Mouse (Mus musculus): ENCODE data around the gene Cd302.

Gene Cd302

DNA sequence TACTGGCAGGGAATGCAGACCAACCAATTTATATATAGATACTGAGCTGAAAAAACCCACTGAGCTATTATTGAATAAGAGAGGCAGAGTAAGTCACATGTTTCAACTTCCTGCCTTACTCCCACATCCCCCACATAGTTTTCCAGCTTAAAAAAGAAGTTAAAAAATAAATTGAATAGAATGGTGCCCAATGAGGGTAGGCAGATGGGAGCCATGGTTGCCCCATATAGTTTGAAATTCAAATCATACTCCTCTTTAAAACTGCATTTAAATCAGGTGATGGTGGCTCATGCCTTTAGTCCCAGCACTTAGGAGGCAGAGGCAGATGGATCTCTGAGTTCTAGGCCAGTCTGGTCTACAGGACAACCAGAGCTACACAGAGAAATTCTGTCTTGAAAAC is 30.8 kb downstream of the Cd302 start:
- peak; percentile 93 for ATAC-seq (ENCODE audit: low TSS enrichment)

DNA sequence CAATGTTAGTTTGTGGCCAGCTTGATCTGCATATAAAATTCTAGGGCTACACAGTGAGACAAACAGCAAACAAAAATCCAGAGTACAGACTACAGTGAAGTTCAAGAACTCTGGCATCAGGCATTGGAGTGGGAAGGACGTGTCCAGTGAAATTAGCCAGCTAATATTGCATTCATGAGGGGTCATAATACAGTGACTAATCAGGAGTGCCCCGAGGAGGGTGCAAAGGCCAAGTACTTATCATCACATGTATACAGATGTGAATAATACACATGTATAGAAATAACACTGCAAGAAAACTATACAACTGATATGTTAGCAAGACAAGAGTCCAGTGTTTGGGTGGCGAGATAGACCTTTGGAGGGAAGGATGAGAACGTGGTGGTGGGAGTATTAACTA is 31.5 kb downstream of the Cd302 start:
- ATAC-seq (ENCODE audit: low TSS enrichment): no peak

DNA sequence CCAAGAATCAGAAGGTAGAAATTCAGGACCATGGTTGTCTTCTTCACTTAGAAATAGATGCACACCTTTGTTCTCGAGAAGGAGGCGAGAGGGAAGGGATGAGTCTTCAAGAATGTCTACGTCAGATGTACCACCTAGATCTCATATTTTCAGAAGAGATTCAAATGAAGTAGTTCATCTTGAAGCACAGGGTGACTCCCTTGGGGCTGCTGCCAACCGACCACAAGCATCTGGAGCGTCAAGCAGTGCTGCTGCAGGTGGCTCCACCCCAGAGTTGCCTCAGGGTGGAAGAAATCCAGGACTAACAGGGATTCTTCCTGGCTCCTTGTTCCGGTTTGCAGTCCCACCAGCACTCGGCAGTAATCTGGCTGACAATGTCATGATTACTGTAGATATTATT is 49.8 kb downstream of the Cd302 start:
- ATAC-seq (ENCODE audit: low TSS enrichment): no peak

DNA sequence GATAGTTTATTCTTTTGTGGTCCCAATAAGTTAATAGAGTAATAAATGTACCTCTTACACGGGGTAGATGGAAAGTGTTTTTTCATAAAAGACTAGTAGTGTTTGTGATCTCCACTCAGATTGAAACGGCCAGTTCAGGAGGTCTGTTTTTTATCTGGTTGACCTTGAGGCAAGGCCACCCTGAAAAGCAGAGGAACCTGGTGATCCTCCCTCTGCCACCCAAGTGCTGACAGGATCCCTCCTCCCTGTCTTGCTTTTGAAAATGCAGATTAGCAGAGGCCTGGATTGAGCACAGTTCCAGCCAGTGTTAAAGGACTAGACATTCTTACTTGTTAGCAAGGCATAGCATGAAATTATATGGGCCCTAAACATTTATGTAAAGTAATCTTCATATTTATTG is 51.1 kb downstream of the Cd302 start:
- ATAC-seq (ENCODE audit: low TSS enrichment): no peak

DNA sequence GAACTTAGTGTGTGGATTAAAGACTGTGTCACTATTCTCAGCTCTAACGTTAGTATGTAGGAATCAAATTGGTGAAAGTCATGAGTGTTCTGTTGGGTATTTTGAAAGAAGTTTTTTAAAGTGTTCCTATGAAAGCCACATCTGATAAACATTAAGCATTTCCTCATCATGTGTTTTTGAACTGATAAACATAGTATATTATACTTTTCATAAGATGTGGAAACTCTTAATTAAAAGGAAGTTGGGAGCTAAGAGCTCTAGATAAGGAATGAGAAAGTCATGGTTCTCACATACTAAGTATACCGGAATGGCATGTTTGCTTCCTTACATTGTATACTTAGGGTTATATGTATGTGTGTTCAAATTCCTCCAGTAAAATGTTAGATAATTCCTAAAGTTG is 53.9 kb downstream of the Cd302 start:
- no peak for ATAC-seq (ENCODE audit: low TSS enrichment)

DNA sequence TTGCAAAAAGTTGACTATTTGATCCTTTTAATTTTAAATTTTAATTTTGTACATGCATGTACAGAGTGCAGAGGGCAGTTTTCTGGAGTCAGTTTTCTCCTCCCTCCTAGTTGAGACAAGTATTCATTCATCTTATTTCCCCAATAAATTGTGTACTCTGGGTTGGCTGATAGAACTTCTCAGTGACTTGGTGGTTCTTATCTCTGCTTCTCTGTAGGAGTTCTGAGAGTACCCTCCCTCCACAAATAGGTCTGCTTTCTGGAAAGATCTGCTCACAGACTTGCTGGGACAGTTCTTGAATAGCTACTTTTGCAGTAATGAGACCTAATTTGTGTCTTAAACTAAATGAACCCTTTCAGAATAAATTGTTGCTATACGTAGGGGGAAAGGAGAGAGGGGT is 55.8 kb downstream of the Cd302 start:
- ATAC-seq (ENCODE audit: low TSS enrichment): no peak

DNA sequence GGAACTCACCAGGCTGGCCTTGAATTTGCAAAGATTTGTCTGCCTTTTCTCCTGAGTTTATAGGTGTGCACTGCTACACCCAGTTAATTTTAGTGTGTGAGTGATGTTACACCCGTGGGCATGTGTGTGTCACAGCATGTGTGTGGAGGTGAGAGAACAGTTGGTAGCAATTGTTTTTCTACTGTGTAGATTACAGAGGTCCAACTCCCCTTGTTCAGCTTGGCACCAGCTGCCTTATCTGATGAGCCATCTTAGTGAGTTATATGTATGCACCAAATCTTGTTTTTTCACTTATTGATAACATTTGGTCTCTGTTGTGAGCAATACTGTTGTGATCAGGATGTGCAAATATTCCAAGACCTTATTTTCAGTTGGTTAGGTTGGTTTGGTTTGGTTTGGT is 60.8 kb downstream of the Cd302 start:
- no peak for ATAC-seq (ENCODE audit: low TSS enrichment)

DNA sequence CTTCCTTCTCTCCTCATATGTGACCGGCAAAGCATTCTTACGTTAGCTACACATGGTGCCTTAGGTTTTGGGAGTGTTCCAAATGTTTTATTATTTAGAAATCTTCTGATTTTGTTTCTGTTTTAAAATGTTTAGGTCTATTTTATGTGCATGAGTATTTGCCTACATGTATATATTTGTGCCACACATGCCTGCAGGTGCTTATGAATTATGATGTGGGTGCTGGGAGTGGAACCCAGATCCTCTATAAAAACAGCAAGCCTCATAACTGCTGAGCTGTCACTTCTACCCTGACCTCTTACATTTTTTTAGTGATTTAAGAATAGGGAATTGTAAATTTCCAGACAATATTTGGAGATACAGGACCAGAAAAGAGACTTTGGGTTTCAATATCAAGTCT is 62.3 kb downstream of the Cd302 start:
- no peak for ATAC-seq (ENCODE audit: low TSS enrichment)

DNA sequence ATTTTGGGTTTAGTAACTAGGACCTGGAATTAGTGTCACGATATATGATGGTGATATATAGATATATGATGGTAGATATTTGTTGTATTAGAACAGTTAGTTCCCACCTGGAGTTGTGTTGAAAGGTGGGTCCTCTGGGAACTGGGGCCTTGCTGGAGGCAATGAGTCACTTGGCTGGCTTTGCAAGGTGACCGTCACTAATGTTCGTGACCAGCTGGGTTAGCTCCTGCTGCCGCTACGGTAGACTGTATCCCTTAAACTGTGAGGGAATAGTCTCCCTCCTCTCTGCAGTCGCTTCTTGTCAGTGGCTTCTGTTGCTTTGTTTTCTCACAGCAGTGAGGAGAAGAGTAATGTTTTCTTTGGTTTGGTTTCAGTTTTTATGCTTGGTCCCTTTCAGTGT is 63.1 kb downstream of the Cd302 start:
- no peak for ATAC-seq (ENCODE audit: low TSS enrichment)

DNA sequence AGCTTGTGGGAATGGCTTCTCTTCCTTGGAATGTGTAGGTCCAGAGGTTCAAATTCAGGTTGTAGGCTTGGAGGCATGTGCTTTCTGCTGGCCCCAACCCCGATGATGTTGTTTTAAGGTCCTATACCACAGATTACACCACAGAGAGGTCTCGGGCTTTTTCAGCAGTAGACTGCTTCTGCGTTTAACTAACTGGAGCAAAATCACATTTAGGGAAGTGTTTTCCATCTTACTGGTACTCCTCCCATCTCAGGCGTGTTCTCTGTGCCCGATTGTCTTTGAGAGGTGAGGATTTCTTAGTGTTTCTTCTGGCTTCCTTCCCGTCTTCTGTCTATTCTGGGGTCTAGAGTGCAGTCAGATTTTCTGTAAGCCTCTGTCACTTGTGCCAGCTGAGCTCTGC is 66.7 kb downstream of the Cd302 start:
- ATAC-seq (ENCODE audit: low TSS enrichment): no peak

DNA sequence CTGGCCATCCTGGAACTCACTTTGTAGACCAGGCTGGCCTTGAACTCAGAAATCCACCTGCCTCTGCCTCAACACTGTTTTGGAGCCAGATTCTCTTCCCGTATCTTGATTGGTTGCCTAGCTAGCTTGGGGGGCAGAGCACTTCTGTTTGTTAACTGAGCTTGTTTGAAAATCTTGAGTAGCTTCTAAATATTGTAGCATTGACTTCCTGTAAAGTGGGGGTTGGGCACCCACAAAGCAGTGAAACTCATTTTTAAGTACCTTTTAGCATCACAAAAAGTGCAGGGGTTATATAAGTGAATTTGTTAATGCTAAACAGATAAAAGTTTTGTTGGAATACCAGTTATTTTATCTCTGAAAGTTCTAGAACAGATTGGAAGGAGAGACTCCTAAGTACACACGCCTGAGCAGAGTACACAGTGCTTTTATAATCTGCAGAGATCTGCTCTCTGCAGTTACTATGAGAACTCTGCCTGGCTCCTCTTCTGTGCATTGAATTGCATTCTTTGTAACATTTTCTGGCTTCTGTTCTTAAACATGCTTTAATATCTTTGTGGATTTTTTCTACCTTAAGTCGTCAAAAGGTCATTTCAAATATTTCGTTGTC is 67.6 kb downstream of the Cd302 start:
- peak; percentile 66; the same call in 1 of the 2 replicates for ATAC-seq (ENCODE audit: low TSS enrichment)

DNA sequence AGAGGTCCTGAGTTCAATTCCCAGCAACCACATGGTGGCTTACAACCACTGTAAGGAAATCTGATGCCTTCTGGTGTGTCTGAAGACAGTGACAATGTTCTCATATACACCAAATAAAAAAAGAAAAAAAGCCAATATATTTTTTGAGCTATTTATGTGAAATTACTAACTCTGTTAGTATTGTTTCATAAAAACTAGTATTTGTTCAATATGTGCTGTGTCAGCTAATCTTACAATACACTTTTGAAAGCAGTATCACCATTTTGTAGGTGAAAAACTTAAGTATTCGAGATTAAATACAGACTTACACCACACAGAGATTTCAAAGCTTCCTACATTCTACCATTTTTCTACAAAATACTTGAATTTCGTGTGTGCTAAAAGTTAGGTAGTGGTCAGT is 69.6 kb downstream of the Cd302 start:
- ATAC-seq (ENCODE audit: low TSS enrichment): no peak

DNA sequence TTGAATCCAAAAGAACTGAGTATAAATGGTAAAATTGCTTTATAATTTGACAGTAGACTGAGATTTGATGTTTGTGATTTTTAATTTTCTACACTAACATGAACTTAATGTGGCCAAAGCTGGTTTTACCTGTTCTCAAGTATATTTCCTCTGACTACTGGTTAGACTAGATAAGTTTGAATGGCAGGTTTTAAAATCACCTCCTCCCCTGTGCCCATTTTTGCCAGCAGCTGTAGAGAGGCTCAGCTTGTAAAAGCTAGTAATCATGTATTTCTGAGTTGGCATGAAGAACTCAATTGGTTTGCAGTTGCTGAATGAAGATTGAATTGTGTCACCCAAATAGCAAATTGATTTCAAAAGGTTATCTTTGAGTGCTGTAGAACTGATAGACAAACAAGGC is 71.8 kb downstream of the Cd302 start:
- no peak for ATAC-seq (ENCODE audit: low TSS enrichment)

DNA sequence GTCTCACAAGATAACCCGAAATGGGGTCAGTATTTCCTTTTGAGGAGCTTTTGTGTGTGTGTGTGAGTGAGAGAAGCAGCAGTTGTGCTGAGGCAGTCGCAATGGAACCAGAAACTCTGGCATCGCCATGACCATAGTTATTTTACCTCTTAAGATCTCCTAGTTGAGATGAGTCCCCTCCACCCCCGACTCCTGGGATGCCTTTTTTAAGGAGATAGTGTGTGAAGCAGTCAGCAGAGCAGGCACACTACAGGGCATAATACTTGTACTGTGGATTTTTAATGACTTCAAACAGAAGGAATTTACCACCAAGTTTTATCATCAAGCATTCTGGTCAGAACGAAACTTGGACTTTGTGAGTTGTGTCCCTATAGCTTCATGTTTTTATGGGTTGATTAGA is 73.5 kb downstream of the Cd302 start:
- ATAC-seq (ENCODE audit: low TSS enrichment): 0 out of 2 replicates have a peak, but pooled peaks have one; percentile 8

DNA sequence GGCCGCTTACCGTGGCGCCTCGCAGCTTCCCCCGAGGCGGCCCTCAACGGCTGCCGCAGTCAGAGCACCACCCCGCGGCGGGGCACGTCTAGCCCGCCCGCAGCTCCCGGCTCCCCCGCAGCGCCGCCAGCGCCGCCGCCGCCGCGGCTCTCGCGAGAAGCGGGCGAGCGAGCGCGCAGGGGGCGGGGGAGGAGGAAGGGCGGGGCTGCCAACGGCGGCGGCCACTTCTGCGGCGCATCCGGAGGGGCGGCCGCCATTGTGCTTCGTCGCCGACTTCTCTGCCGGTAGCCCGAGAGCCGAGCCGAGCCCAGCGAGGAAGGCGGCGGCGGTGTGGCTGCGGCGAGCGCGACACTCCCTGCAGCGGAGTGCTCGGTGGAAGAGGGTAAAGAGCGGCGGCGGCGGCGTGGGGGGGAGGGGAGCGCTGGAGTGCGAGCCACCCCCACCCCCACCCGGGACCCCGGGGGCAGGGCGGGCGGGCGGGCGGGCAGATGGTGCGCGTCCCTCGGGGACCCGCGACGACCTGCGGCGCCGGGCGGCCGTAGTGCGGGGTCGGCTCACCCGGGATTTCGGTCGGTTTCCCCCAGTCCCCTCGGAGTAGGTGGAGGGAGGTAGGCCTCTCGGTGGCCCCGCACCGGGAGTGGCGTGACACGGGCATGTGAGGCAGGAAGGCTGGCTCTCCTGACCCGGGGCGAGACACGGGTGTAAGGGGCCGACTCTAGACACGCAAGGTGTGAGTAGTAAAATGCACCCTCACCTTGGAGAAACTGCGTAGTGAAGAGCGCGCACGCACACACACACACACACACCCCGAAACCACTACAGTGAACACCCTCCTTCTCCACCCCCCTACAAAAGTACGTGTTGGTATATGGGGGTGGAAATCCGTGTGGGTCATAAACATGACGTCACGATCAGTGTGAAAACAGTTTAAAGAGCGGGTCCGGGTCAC is 74.3 kb downstream of the Cd302 start, which contains the start of the genes Baz2b and March7:
Baz2b (minus strand) TSS at position 137 of the 949 bp plus-strand sequence.
March7 (plus strand) TSS at position 185 of the 949 bp plus-strand sequence.
- peak; percentile 92 for ATAC-seq (ENCODE audit: low TSS enrichment)

DNA sequence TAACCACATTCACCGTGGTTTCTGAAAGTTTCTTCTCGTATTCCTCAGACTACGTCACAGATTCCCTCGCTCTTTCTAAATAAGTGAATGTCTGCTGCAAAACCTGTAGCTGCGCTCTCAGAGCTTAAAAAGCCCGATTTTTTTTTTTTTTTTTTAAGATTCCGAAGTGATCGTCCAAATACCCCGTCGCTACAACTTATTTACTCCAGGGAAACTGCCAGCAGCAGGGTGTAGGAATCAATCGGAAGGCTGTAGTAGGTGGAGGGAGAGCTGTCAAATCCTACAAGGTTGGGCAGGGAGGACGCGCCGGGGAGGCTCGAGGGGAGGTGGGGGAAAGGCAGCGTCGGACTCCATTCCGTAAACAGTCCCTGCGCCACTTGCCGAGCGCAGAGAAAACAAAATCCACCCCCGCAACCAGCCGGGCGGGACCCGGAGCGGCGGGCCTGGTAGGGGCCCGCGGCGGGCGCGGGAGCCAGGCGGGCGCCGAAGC is 75.1 kb downstream of the Cd302 start:
- peak; percentile 55 for ATAC-seq (ENCODE audit: low TSS enrichment)

DNA sequence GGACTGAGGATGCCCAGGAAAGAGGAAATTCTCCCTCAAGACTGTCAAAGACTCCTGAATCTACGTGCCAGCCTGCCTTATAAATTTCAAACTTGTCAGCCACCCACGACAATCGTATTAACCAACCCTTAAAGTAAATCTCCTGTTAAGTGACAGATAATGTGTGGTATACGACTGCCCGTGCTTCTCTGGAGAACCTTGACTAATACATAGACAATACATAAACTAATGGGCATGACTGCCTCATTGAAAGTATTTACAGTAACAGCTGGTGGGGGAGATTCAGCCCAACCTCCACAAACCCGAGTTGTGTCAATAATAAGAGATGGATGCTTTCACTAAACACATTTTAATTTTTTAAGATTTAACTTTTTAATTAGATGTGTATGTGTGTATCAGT is 78.5 kb downstream of the Cd302 start:
- no peak for ATAC-seq (ENCODE audit: low TSS enrichment)

DNA sequence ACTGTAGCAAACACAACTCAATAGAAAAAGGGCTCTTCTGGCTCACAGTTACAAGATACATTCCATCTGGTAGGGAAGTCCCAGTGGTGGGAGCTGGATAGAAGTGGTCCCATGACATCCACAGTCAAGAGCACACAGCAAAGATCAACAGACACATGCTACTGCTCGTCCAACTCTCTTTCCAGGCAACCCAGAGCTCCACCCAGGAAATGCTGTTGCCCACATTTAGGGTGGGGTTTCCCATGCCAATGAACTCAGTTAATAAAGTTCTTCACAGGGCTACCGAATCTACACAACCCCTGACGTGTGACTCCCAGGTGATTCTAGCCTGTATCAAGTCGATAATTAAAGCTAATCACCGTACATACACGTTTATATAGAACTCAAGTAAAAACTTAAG is 80.1 kb downstream of the Cd302 start:
- ATAC-seq (ENCODE audit: low TSS enrichment): no peak

DNA sequence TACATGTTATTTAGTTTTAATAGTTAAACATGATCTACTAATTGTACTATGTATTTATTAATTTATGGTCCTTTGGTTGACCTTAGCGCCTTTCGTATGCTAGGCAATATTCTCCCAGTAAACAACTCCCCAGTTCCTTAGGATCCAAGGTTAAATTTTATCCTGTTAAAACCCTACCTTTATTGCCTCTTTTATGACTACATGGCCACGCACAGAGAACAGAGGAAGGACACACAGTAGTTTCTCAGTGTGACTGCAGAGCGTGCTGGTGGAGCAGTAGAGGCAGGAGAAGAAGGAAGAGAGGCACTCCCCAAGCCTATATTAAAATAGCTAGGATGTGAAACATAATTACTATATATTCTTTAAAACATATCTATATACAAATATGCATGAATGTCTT is 80.6 kb downstream of the Cd302 start:
- ATAC-seq (ENCODE audit: low TSS enrichment): no peak

DNA sequence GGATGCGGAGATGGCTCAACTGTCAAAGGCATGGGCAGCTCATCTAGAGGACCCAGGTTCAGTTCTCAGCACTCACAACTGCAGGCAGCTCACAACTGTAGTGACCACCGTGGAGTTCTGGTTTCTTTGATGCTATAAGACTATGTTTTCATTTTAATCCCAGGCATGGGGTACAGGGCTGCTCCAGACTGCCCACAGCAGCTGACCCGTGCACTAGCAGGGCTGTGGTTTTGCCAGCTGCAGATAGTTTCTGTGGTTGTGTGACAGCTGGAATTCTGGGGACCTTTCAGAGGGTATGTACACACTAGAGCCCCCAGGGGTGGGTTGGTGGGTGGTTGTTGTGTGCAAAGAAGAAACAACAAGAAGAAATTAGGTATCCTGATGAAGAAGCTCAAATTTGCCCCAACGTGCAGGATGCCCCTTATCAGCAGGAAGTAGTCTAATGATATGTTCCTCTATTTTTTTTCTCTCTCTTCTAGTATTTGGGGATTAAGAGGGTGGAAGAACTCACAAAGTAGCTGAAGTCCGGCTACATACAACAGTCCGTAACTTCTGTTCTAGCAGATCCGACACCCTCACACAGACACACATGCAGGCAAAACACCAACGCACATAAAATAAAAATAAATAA is 81.3 kb downstream of the Cd302 start:
- ATAC-seq (ENCODE audit: low TSS enrichment): no peak

All from frontal cortex, adult (tissue).